Mouse (Mus musculus) midbrain, postnatal 0 days (tissue): ENCODE results near the gene Zfp458. TPM values are rescaled to one million over a fixed set of nuclear protein-coding genes. Genes with fewer than 3 reads are reported as not detected.
"Not testable (repeated sequence)": the region's sequence is repeated elsewhere in the genome, so short reads cannot be mapped to it uniquely, and the experiment has no call there.

Source experiments
- ATAC-seq: fragments of 200-750 bp; cut with Nextera tagmentation; 2 replicates; pipeline ENCODE4 v1.8.0; 2017; ENCODE audit warnings: moderate number of reproducible peaks, mild to moderate bottlenecking, moderate TSS enrichment, moderate library complexity; ENCODE audit not compliant: low FRiP score
- DNase-seq: peaks from one replicate; pipeline ENCODE4 v3.0.0-alpha.2; 2015; ENCODE audit warnings: low spot score
- H3K27ac ChIP-seq: fragments of 300-500 bp; sonication (generic); 2 replicates; pipeline ENCODE4 v1.5.1; 2014; ENCODE audit warnings: low read depth, mild to moderate bottlenecking, low read length, mixed read lengths
- H3K27me3 ChIP-seq: fragments of 300-500 bp; sonication (generic); 2 replicates; pipeline ENCODE4 v1.6.1; 2014; ENCODE audit warnings: low read length, control low read depth, mixed read lengths; ENCODE audit not compliant: insufficient read depth
- H3K36me3 ChIP-seq: fragments of 300-500 bp; sonication (generic); 2 replicates; pipeline ENCODE4 v1.6.1; 2014; ENCODE audit warnings: low read length, control low read depth, mixed read lengths; ENCODE audit not compliant: insufficient read depth
- H3K4me1 ChIP-seq: fragments of 300-500 bp; sonication (generic); 2 replicates; pipeline ENCODE4 v1.6.1; 2014; ENCODE audit warnings: mild to moderate bottlenecking, control low read depth, antibody characterized with exemption, low read length, mixed read lengths; ENCODE audit not compliant: insufficient read depth
- H3K4me2 ChIP-seq: fragments of 300-500 bp; sonication (generic); 2 replicates; pipeline ENCODE4 v1.6.1; 2014; ENCODE audit warnings: low read depth, mild to moderate bottlenecking, low read length, mixed read lengths; ENCODE audit not compliant: poor library complexity, severe bottlenecking
- H3K4me3 ChIP-seq: fragments of 300-500 bp; sonication (generic); 2 replicates; pipeline ENCODE4 v1.5.1; 2014; ENCODE audit warnings: low read depth, mild to moderate bottlenecking, low read length, moderate library complexity
- H3K9ac ChIP-seq: fragments of 300-500 bp; sonication (generic); replicated peaks from 2 replicates; pipeline ENCODE4 v1.6.1; 2014; ENCODE audit warnings: mild to moderate bottlenecking, low read length, moderate library complexity, mixed read lengths; ENCODE audit not compliant: poor library complexity, severe bottlenecking
- H3K9me3 ChIP-seq: fragments of 300-500 bp; sonication (generic); 2 replicates; pipeline ENCODE4 v1.6.1; 2016; ENCODE audit warnings: low read length, control low read depth
- CTCF ChIP-seq: IDR thresholded peaks from 2 replicates; pipeline ENCODE4 v1.5.1; 2016; ENCODE audit warnings: antibody characterized with exemption, mild to moderate bottlenecking
- WGBS: fragments of 180-500 bp; shearing (Covaris S2); extraction: QIAGEN DNeasy Blood & Tissue Kit; methylation state at CpG from one replicate; pipeline ENCODE4 v1.1.7; 2014; 5-methylcytosine and 5-hydroxymethylcytosine counted together
- polyA plus RNA-seq: library from polyadenylated mRNA; unstranded; fragments of >200 nt; fragmentation: Nextera tagmentation; extraction: Ambion mirVana; gene quantifications from 2 replicates; pipeline ENCODE4 v1.2.1, GENCODE M21; 2015
- total RNA-seq: library from RNA; depleted of rRNA; stranded (reverse); fragments of >200 nt; gene quantifications from 2 replicates; pipeline ENCODE4 v1.2.3, GENCODE M21; 2014; rRNA removed

Zfp458 gene
- total RNA-seq: 13.0 and 15.7 TPM in 2 replicates
- 3.6 and 3.7 TPM in 2 replicates for polyA plus RNA-seq

DNA sequence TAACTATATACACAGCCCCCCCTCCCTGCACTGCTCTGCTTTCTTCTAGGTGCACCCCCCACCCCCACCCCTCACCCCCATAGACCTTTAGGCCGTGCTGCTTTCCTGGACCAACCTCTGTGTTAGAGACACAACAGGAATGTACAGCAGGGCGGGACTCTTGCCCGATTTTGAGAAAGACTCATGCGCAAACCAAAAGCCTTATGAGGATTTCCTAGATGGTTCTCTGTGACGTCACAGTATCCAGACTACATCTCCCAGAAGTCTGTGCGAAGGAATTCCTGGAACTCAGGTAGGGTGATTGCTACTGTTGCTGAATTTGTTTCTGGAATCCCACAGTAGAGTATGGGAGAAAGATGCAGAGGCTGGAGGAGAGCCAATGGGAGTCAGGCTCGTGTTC lies at the start of gene Zfp458:
Zfp458 (minus strand) TSS at position 153 of the 400 bp plus-strand sequence.
- Histone ChIP-seq H3K4me2 (peak within 1 kb of the TSS; percentile 18; the same call in 1 of the 2 replicates), H3K9ac (no peak within 1 kb of the TSS), H3K4me1 (no peaks in the 10 kb centered on the region), H3K36me3 (no peaks in the 10 kb centered on the region), H3K27ac (no peak within 1 kb of the TSS), H3K27me3 (no peaks in the 10 kb centered on the region), H3K4me3 (no peak within 1 kb of the TSS), H3K9me3 (no peaks in the 10 kb centered on the region)
- no peak for ATAC-seq
- DNase-seq: peak; percentile 56
- no peak for TF ChIP-seq CTCF
- WGBS: 42% methylated on average over 7 of the region's 7 CpGs

GRCm38 (mm10) chr13:67306718-67307117 lies 28.5 kb upstream of the Zfp458 start:
- 22% methylated on average over 5 of the region's 5 CpGs for WGBS
- H3K36me3 ChIP-seq: no peaks in the 10 kb centered on the region
- no peaks in the 10 kb centered on the region for H3K27me3 ChIP-seq
- H3K27ac ChIP-seq: peak overlapping the region; percentile 65
- no peak for TF ChIP-seq CTCF
- DNase-seq (peak; percentile 12), ATAC-seq (peak; percentile 61)
- peak overlapping the region; percentile 75; the same call in 1 of the 2 replicates for H3K9ac ChIP-seq
- peak overlapping the region; percentile 83 for H3K4me2 ChIP-seq
- H3K4me1 ChIP-seq: 0 out of 2 replicates have a peak, but pooled peaks cover 3% of the 10 kb centered on the region
- peak overlapping the region; percentile 74 for H3K4me3 ChIP-seq
- no peaks in the 10 kb centered on the region for H3K9me3 ChIP-seq

GRCm38 (mm10) chr13:67305822-67306672 lies 27.8 kb upstream of the Zfp458 start, which contains the start of gene Zfp457:
Gene Zfp457, minus strand, starts transcription at chr13:67306485.
- H3K27me3 ChIP-seq: no peaks in the 10 kb centered on the region
- WGBS: 8% methylated on average over 16 of the region's 16 CpGs
- H3K36me3 ChIP-seq: no peaks in the 10 kb centered on the region
- peak within 1 kb of the TSS; percentile 74 for H3K4me3 ChIP-seq
- peak; percentile 39 for TF ChIP-seq CTCF
- peak within 1 kb of the TSS; percentile 75 for H3K9ac ChIP-seq
- ATAC-seq (peak; percentile 100), DNase-seq (peak; percentile 97)
- peak within 1 kb of the TSS; percentile 83 for H3K4me2 ChIP-seq
- no peaks in the 10 kb centered on the region for H3K9me3 ChIP-seq
- H3K4me1 ChIP-seq: 0 out of 2 replicates have a peak, but pooled peaks cover 3% of the 10 kb centered on the region
- H3K27ac ChIP-seq: peak within 1 kb of the TSS; percentile 65

- Histone ChIP-seq H3K27ac (peak overlapping the region; percentile 12; the same call in 1 of the 2 replicates), H3K4me2 (peak overlapping the region; percentile 61), H3K4me3 (peak overlapping the region; percentile 75), H3K9ac (peak overlapping the region; percentile 66; the same call in 1 of the 2 replicates)
- TF ChIP-seq CTCF: peak; percentile 8; the same call in 1 of the 2 replicates
- 42% methylated on average over 8 of the region's 9 CpGs for WGBS
- not testable (repeated sequence) for H3K9me3 ChIP-seq, H3K4me1 ChIP-seq, H3K27me3 ChIP-seq, H3K36me3 ChIP-seq, DNase-seq
- ATAC-seq: peak; percentile 55
Measured at GRCm38 (mm10) chr13:67269383-67270065, 8.7 kb downstream of the Zfp458 start.

DNA sequence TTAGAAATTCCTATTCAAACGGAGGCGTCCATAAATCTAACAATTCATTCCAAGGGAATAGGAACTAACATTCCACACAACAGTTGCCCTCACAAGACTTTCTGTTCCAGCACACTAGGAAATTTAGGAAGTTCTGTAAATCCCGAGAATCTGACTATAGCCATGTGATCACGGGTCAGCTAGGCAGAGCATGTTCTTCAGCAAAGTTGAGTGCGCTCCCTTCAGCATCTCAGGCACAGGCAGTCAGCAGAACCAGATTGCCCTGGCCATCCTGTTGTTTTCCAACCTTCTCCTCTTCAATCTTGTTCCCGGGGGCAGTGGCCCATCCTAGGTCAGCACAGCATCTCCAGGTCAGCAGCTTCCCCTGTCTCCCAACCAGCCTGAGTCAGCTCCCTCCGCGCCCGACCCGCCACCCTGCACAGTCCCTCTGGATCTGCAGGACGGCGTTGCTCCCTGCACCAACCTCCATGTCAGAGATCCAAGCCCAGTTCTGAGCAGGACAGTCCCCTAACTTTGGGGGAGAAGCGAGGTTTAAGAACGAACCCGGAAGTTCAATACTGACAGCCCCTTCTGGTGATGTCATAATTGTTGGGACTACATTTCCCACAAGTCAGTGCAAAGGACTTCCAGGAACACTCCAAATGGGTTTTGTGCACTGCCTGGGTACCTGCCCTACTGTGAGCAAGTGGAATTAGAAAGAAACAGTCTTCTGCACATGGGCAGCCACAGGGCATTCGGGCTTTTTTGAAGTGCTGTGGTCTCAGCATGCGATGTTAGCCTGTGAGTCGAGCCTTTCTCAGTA lies 9.5 kb downstream of the Zfp458 start:
- no peaks in the 10 kb centered on the region for H3K27me3 ChIP-seq
- H3K4me2 ChIP-seq: peak overlapping the region; percentile 61
- H3K4me1 ChIP-seq: peaks cover 3% of the 10 kb centered on the region; the same call in 1 of the 2 replicates
- peak overlapping the region; percentile 12; the same call in 1 of the 2 replicates for H3K27ac ChIP-seq
- TF ChIP-seq CTCF: no peak
- H3K9ac ChIP-seq: peak overlapping the region; percentile 66
- no peaks in the 10 kb centered on the region for H3K36me3 ChIP-seq
- peak overlapping the region; percentile 75 for H3K4me3 ChIP-seq
- peak; percentile 93 for DNase-seq
- H3K9me3 ChIP-seq: peaks cover 7% of the 10 kb centered on the region; the same call in 1 of the 2 replicates
- WGBS: 9% methylated on average over 18 of the region's 18 CpGs
- peak; percentile 99 for ATAC-seq
